Mouse (Mus musculus): ENCODE measurements around the gene Tk2.

Tk2 gene

DNA sequence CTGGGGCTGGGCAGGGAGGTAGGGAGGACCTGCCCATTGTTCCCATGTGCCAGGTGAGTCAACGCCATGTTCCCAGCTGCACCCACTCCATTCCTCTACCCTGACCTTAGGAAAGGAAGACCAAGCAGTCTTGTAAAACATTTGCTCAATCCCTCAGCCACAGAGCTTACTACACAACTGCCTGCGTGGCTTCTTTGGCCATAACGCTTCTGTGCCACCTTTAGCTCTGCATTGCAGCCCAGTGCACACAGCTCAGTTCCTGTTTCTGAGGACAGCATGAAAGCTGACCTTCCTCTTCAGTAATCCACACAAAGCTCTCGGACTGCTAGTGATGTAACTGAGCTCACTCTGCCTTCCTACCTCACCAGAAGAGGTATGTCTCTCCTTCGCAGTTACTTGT is 15.4 kb downstream of the Tk2 start:
- CTCF ChIA-PET, result interaction anchor here in 1 of 4 experiments (0.9 kb wide), 1 partner anchor 12 kb away, joined by 3 read pairs; no protein-coding TSS in a partner anchor

DNA sequence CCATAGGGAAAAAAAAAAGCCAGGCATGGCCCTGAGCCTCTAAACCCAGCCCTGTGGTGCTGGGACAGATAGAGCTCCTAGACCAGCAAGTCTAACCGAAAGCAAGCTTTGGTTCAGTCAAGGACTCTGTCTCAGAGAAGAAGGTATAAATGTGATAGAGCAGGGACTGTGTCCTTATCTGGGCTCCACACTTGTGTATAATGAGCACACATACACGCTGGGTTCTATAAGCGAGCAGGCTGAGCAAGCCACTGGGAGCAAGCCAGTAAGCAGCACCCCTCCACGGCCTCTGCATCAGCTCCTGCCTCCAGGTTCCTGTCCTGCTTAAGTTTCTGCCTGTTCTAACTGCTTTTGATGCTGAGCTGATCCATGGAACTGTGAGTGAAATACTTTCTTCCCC is 16.3 kb downstream of the Tk2 start:
- ChIA-PET POLR2A (no interaction called here), CTCF (interaction anchor here in 1 of 4 experiments (0.9 kb wide), 1 partner anchor 11 kb away, joined by 3 read pairs; no protein-coding TSS in a partner anchor)

More for the DNA sequence above, 15.4 kb downstream of the Tk2 start:
- POLR2A ChIA-PET, result no interaction called here

- POLR2A ChIA-PET, result no interaction called here
- CTCF ChIA-PET, result no interaction called here
Measured at GRCm38 (mm10) chr8:104230377-104230776, 18.0 kb downstream of the Tk2 start.

GRCm38 (mm10) chr8:104227048-104227447 is 21.3 kb downstream of the Tk2 start:
- ChIA-PET CTCF (interaction anchor here in 1 of 4 experiments (0.8 to 1.2 kb wide), 2 partner anchors 8 to 81 kb away, joined by 3 read pairs; no protein-coding TSS in a partner anchor), POLR2A (no interaction called here)

- ChIA-PET POLR2A (no interaction called here), CTCF (interaction anchor here in 1 of 4 experiments (0.6 kb wide), 2 partner anchors 15 to 73 kb away, joined by 3 read pairs; no protein-coding TSS in a partner anchor)
Measured at GRCm38 (mm10) chr8:104219806-104220205, 28.6 kb downstream of the Tk2 start.

DNA sequence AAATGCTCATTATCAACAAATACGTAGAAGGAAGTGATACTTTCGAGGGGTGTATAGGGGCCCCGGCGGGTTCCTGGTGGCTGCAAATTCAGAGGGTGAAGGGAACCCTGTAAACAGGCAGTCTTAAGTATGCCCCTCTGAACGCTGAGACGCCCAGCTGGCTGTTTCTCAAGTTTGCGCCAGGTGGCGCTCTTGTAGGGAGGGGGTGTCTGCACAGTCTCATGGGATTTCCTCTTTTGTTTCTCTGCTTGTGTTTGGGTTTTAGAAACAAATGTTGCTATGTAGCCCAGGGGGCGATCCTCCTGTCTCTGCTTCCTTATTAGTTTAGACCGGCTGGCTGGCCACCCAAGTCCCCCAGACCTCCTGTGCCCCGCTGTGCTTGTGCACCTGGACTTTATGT is 29.3 kb downstream of the Tk2 start:
- POLR2A ChIA-PET, result interaction anchor here in 2 of 4 experiments (0.9 to 1.6 kb wide), 2 partner anchors 32 to 117 kb away, joined by 3 to 4 read pairs; no protein-coding TSS in a partner anchor

GRCm38 (mm10) chr8:104217601-104218000 is 30.8 kb downstream of the Tk2 start:
- CTCF ChIA-PET, result interaction anchor here in 3 of 4 experiments (0.5 to 1.8 kb wide), 6 partner anchors 14 to 303 kb away, joined by 3 to 11 read pairs (median 4); no protein-coding TSS in a partner anchor
- POLR2A ChIA-PET, result interaction anchor here in 1 of 4 experiments (1.6 kb wide), 1 partner anchor 34 kb away, joined by 4 read pairs; no protein-coding TSS in a partner anchor

More for the DNA sequence above, 29.3 kb downstream of the Tk2 start:
- CTCF ChIA-PET, result interaction anchor here (0.6 to 1.8 kb wide), 47 partner anchors 8 to 1898 kb away, joined by 3 to 11 read pairs (median 4); partner anchors contain the start of gene Dync1li2 (in 2 of the 4)

- CTCF ChIA-PET, result no interaction called here
- POLR2A ChIA-PET, result interaction anchor here in 2 of 4 experiments (0.5 to 1.5 kb wide), 3 partner anchors 10 to 127 kb away, joined by 3 to 4 read pairs (median 4); no protein-coding TSS in a partner anchor
Measured at GRCm38 (mm10) chr8:104205292-104205691, 43.1 kb downstream of the Tk2 start.

DNA sequence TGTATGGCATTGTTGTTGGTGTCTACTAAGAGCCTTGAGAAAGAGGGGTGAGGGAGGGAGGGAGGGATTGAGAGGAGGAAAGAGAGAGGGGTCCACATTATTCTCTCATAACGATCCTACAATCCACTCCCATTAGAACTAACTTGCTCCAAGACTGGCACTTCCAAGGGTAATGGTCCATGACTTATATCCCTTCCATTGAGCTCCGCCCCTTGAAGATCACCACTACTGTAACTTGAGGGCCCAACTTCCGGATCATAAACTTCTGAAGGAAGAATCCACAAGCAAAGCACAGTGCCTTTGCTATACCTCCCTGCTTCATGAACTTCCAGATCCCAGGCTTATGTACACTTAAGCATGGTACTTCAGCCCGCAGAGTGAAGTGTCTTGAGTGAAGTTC is 46.0 kb downstream of the Tk2 start:
- POLR2A ChIA-PET, result no interaction called here
- CTCF ChIA-PET, result no interaction called here

GRCm38 (mm10) chr8:104201622-104202021 is 46.7 kb downstream of the Tk2 start:
- ChIA-PET POLR2A (no interaction called here), CTCF (no interaction called here)

DNA sequence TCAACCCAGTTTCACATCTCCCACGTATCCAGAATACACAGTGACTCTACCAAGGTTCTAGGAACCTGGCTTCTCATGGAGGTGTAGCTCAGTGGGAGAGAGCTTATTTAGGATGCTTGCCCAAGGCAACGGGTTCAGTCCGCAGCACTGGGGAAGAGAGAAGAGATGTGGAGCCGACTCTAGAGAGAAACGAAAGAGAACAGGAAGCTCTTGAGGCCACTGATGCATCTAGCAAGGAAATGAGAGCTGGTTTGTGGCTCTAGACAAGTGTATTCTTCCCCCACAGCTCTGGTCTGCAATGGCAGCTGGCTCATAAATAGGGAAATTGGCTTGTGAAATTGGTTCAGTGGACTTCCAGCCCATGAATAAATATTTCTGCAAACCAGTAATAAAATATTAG is 48.6 kb downstream of the Tk2 start:
- CTCF ChIA-PET, result interaction anchor here in 2 of 4 experiments (1.4 to 1.6 kb wide), 2 partner anchors 18 to 19 kb away, joined by 5 read pairs; no protein-coding TSS in a partner anchor

DNA sequence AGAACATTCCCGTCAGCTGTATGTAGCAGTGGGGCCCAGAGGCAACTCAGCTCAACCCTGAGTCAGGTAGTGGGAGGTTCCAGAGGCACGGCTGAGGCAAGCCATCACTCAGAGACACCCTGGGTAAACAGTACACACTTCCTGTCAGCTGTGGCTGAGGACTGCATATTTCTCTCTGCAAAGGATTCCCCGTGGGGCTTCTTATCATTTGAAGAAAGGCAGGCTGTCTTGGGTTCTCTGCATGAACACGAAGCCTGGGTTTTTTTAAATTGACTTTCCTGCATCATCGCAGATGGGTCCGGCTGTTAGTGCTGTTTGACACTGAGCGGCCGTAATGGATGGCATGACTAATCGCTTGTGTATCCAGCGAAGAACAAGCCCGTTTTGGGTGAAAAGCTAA is 56.9 kb downstream of the Tk2 start:
- ChIA-PET POLR2A (no interaction called here), CTCF (interaction anchor here in 1 of 4 experiments (0.5 to 0.9 kb wide), 2 partner anchors 27 to 373 kb away, joined by 3 read pairs; no protein-coding TSS in a partner anchor)

More for the DNA sequence above, 48.6 kb downstream of the Tk2 start:
- POLR2A ChIA-PET, result interaction anchor here in 1 of 4 experiments (0.5 kb wide), 1 partner anchor 45 kb away, joined by 12 read pairs; no protein-coding TSS in a partner anchor

GRCm38 (mm10) chr8:104190777-104191468 is 57.4 kb downstream of the Tk2 start:
- ChIA-PET CTCF (interaction anchor here in 1 of 4 experiments (0.5 kb wide), 1 partner anchor 374 kb away, joined by 3 read pairs; no protein-coding TSS in a partner anchor), POLR2A (no interaction called here)

- ChIA-PET CTCF (interaction anchor here in 2 of 4 experiments (0.6 to 0.7 kb wide), 2 partner anchors 30 to 130 kb away, joined by 3 to 4 read pairs; no protein-coding TSS in a partner anchor), POLR2A (no interaction called here)
Measured at GRCm38 (mm10) chr8:104188459-104188858, 59.9 kb downstream of the Tk2 start.

DNA sequence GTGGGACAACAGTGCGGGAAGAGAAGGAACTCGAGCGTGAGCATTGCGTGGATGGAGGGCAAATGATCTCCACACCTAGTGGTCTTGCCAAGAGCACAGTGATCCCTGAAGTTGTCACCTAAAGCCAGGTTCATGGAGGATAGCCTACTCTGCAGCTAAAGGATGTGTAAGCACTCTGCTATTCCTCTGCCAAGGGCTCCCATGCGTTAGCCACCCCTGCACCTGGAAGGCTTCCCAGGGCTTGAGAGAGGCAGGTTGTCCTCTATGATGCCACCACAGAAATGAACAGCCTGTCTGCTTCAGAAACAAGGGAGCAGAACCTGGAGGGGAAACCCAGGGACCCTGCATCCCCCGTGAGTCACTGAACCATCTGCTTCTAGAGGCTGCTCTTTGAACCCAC is 60.7 kb downstream of the Tk2 start:
- CTCF ChIA-PET, result no interaction called here
- POLR2A ChIA-PET, result no interaction called here

DNA sequence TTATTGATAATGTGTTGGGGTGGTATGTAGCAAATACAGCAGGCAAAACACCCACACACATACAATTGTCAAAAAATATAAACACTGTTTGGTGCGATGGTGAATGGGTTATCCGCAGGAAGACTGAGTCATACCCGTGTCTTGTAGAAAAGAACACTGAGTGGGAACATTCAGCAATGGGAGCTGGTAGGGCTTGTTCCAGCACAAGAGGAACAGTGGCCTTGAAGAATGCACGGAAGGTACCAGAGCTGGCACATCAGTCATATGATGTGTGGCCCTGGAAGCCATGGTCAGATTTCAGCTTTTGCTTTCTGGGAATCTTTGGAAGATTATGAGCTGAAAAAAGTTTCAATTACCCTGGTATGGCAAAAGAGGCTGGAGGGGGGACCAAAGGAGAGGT is 61.5 kb downstream of the Tk2 start:
- ChIA-PET CTCF (no interaction called here), POLR2A (no interaction called here)

DNA sequence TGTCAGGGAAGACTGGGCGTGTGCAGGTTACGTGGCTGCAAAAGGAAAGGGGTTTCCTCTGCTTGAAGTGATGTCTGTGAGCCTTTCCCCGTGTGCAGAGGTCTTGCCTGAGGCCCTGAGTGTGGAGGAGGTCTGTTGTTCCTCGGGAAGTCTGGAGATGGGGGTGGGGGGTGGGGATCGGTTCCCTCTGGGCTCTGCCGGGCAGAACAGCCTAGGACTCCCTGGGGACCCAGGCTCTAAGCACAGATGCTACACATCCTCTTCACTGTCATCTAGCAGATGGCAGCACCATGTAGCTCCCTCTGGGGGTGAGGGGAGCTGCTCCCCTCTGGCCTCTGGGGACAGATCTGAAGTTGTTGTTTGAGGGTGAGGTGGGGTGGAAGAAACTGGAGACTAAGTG is 63.5 kb downstream of the Tk2 start:
- ChIA-PET POLR2A (interaction anchor here in 2 of 4 experiments (0.6 to 0.7 kb wide), 2 partner anchors 66 to 1106 kb away, joined by 3 to 4 read pairs; partner anchors contain the start of gene Cklf (in 1 of the 2)), CTCF (interaction anchor here in 1 of 4 experiments (1.4 kb wide), 1 partner anchor 34 kb away, joined by 4 read pairs; no protein-coding TSS in a partner anchor)

DNA sequence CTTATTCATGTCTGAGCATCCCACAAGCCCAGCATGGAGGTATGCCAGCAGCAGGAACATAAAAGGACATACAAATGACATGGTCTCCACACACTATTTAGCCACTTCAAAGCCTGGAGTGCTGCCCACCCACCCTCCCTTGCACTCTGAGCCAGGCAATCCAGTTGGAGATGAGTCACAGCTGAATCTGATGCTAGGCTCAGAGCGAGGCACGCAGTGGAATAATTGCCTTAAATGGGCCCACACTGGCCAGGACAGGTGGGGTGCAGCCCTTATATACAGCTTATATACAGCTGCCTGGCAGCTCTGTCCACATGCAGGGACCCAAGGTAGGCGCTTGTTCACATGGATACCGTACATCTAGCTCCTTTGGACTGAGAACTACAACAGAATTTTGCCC is 71.3 kb downstream of the Tk2 start:
- ChIA-PET POLR2A (no interaction called here), CTCF (interaction anchor here in 1 of 4 experiments (0.6 kb wide), 1 partner anchor 33 kb away, joined by 3 read pairs; no protein-coding TSS in a partner anchor)
